Mouse (Mus musculus) thymus, postnatal 0 days (tissue): Measurements from ENCODE around the gene Tars2. TPM values are rescaled to one million over a fixed set of nuclear protein-coding genes. Genes with fewer than 3 reads are reported as not detected.

Experiments
- DNase-seq: peaks from one replicate; pipeline ENCODE4 v3.0.0-alpha.2; 2015; ENCODE audit warnings: low spot score
- polyA plus RNA-seq: library from polyadenylated mRNA; unstranded; fragments of >200 nt; fragmentation: Nextera tagmentation; extraction: Ambion mirVana; gene quantifications from 2 replicates; pipeline ENCODE4 v1.2.1, GENCODE M21; 2015

The Tars2 gene
- polyA plus RNA-seq, 1 experiment from 2014 or later = 43.1 TPM

DNA sequence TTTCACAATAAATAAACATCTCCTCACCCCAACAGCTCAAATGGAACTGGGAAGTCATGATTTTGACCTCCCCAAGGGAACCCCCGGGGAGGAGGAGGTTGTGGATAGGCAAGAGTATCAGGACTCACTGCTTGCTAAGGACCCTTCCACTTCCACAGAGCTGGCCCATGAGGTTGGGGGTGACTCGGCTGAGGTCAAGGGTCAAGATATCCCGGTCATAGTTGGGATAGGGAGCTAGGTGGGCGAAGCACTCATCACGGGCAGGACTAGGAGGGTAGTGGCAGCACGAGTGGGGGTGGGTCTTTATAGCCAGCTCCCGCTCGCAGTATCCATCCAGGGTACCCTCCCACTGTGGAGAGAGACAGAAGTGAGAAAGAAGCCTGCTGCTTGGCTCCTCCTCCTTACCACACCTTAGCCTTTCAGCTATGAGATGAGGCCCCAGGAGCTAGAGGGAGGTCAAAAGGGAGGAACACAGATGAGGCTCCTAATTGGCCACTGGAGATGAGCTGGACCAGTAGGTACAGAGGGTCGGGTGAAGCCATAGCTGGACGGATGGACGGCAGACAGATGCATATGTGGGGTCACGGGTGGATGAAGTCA, 24.8 kb downstream of the Tars2 start:
- no peak for DNase-seq

DNA sequence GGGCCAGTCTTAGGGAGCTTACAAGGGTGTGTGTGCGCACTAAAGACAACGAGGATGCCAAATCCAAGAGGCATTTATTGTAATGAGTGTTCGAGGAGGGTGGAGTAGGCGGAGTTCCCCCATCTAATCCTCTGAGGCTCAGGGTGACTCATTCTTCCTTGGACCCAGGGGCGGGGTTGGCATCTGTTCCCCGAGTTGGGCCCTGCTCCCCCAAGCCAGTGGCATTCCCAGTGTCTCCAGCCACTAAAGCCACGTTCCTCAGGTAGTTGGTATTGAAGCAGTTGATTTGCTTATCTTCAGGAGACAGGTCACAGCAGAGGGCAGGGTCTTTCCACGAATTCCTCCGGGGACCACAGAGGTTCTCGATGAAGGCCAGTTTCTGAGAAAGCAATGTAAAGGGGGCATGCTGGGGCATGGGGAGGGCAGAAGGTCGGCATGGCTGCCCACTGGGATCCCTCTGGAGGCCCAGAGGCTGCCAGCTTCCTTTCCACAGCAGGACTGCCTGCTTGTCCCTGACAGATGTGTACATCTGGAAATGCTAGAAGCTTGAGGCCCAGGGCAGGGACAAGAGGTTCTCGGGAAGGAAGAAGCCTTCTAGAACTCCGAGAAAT, 25.8 kb downstream of the Tars2 start:
- no peak for DNase-seq

DNA sequence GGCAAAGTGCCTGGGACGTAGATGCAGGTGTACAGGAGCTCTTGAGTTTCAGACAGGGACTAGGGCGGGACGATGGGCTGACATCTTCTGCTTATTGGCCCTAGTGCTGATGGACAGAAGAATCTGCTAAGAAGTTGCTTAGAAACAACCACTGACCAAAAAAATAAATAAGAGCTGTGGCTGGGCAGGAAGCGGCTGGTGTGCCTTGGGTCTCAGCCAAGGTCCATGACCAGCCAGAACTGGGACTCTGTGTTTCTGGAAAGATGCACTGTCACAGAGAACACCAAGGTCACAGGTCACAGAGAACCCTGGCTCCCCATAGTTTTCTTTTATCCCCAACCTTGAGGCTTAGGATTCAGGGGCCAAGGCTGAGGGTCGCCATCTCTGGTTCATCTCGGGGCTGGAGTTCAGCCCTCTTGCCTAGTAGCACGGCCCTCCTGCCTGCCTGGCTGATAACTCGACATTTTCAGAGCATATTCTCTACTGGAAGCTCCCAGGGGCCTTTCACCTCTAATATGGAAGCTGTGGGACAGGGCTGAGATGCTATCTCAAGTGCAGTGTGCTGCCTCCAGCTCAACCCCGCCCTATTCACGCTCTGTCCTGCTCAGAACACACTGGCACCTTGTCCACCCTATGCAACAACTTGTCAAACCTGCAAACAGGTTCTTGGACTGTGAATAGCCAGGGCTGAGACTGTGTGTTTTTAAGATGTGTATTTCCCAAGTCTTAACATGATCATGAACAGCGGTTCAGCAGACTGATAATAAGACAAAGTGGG, 27.1 kb downstream of the Tars2 start:
- no peak for DNase-seq

DNA sequence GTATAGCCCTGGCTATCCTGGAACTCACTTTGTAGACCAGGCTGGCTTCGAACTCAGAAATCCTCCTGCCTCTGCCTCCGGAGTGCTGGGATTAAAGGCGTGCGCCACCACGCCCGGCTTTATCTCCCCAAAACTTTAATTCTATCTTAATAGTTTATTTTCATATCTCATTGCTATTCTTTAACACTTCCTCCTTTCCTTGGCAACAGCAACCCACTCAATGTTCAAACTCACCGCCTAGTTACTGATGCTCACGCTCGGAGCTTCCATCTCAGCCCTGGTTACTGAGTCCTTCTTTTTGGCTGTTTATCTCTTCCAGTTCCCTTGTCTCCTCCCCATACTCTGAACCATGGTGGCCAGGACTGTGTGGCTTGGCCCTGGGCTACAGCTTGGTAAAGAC, 27.7 kb downstream of the Tars2 start:
- DNase-seq = no peak

DNA sequence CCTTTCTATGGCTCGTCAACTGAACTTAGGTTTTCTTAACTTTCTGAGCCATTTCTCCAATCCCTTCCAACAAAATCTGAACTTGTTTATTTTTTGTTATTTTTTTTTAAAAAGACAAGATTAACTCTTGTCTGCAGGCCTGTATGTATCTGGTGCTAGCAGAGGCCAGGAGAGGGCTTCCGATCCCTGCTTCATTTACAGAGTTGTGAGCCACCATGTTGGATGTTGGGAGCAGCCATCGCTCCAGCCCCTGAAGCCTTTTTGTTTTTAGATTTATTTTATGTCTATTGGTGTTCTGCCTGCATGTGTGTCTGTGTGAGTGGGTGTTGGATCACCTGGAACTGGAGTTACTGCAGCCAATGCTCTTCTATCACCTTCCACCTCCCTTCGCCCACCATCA, 28.2 kb downstream of the Tars2 start:
- DNase-seq = no peak

DNA sequence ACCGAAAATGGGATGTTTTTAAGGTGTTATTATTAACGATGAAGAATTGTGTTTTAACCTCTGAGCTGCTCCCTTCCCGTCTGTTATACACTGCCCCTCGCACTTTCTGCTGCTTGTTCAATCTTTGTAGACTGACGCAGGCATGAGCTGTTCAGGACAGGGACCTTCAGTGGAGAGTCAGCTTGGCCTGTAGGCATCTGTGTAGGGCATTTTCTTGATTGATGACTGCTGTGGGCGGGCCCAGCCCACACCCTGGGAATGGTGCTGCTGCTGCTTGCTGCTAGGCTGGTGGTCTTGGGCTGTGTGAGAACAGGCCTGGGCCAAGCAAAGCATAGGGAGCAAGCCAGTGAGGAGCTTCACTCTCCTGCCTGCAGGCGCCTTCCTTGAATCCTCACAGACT, 29.6 kb downstream of the Tars2 start:
- no peak for DNase-seq

DNA sequence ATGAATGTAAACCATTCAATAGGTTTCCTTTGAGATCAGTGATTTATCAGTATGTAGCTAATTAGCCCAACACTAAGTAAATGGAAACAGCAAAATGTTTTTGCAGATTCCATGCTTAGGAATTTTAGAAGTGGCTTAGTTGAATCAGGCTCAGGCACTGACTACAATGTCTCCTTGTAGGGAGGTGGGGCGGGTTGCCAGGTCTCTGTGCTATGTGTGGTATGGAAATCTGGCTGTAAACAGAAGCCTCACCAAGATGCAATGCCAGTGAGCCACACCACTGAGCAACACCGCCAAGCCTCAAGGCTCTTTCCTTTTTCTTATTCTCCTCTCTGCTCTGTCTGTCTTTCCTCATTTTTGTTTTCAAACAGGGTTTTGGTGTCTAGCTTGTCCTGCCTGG, 31.1 kb downstream of the Tars2 start:
- DNase-seq = no peak

DNA sequence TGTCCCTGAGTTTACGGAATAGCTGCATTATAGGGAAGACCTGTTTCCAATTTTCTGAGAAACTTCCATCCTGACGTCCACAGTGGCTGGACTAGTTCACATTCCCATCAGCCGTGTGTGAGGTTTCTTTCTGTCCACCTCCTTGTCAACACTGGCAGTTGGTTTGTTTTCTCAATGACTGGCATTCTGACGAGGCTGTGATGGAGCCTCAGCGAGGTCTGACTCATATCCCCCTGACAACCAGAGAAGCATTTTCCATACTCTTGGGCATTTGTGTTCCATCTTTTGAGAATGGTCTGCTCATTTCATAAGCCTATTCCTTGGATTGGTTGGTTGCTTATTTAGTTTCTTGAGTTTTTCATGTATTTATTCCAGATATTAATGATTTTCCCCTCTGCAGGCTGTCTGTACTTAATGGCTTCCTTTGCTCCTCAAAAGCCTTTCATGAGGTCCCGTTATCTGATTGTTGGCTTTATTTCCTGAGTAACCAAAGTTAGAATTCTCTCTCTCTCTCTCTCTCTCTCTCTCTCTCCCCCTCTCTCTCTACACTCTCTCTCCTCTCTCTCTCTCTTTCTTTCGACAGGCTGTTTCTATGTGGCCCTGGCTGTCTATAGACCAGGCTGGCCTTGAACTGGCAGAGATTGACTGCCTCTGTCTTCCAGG, 33.2 kb downstream of the Tars2 start:
- no peak for DNase-seq

DNA sequence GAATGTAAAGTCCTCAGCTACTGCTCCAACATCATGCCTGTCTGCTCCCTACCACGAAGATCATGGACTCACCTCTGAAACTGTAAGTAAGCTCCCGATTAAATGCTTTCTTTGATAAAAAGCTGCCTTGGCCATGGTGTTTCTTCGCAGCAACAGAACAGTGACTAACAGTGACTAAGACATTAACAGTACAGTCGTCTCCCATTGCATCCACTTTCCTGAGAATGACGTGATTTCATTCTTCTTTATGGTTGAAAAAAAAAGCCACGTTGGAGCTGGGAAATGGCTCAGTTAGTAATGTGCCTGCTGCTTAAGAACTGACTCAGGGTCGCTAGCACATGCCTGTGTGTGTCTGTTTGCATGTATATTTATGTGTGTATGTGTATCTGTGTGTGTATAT, 34.1 kb downstream of the Tars2 start:
- no peak for DNase-seq

DNA sequence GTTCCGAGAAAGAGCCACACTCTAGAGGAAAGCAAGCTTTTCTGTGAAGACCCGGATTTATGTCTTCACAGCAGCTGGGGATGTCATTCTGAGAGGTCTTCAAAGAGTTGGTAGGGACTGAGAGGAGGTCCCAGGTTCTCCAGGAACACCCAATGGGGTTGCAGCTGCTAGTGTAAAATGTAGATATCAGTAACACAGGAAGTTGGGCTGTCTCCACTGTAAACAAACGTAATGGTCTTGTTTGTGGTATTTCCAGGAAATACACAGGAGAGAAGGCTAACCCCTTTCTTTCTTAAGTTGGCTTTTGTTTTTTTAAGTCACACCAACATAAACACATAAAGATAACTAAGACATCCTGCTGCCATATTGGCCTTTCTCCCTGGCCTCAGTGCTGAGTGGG, 37.6 kb downstream of the Tars2 start:
- DNase-seq = peak; percentile 78

DNA sequence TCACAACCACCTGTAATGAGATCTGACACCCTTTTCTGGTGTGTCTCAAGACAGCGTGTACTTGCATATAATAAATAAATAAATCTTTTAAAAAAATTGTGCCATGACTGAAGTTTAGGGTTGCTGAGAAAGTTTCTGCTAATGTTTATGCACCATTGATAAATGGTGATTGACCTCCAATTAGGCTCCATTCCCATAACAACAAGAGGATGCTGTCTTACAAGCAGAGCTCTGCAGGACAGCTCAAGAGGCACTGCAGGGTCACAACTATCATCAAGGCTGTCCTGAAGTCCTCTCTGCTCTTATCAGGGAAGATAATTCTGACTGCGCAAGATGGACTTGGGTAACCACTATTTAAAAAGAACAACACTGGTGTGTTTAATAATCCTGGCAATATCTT, 41.9 kb downstream of the Tars2 start:
- no peak for DNase-seq

DNA sequence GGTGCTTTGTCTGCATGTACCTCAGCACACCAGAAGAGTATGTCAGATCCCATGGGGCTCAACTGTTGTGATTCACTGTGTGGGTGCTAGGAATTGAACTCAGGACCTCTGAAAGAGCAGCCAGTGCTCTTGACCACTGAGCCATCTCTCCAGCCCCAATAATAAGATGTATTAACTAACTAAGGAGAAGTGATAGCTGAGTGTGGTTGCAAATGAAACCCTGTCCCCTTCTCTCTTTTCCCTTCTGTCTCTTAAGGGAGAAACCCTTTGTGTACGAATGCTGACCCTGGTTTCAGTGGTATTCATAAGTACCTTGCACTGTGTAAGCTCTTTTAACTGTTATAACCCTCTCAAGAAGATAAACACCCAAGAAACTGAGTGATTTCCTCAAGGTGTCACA, 43.9 kb downstream of the Tars2 start:
- no peak for DNase-seq

DNA sequence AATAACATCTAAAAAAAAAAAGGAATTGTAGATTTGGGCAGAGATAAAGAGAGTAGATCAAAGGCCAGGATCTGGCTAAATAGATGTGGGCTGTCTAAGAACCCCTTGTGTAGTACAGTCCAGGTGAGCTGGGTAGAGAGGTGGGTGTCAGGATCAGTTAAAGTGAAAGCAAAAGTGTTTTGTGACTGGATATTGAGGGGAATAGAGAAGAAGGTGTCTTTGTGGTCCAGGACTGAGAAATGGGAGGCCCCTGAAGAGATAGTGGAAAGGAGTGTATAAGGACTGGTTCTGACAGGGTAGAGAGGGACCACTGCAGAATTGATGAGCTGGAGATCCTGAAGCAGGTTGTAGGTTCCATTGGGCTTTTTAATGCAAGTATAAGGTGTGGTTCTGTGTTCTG, 50.0 kb downstream of the Tars2 start:
- DNase-seq = no peak

DNA sequence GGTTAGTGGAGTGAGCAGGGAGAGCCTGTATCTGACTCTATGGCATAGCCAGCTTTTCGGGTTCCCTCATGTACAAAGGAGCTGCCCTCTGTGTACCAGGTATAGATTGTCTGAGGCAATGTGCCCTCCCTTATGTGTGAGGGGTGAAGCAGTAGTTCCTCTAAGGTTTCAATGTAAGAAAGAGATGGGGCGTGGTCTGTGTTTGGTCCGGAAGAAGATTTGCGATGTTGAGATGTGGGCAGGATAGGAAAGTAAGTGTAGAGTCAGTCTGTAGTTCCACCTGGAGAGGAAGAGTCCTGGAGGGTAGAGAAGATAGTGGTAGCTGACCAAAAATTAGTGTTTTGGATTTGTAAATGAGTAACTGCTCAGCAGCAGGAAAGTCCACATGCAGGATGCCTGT, 51.0 kb downstream of the Tars2 start:
- DNase-seq = peak; percentile 33

DNA sequence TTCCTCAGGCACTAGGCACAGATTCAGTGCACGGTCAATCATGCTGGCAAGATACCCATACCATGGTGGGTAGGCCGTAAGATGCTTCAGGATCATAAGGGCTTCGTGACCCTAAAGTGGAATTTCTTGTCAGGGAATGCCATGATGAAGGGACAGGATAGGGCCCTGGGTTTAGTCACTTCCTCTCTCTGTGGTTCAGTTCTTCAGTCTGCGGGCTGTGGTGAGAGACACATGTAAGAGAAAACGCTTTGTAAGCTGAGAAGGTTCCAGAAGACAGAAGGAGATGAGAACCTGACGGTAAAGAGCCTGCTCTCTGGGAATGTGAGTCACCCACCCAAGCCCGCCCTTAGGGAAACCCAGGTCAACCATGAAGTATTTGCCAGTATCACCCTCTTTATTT, 52.5 kb downstream of the Tars2 start:
- peak; percentile 66 for DNase-seq

DNA sequence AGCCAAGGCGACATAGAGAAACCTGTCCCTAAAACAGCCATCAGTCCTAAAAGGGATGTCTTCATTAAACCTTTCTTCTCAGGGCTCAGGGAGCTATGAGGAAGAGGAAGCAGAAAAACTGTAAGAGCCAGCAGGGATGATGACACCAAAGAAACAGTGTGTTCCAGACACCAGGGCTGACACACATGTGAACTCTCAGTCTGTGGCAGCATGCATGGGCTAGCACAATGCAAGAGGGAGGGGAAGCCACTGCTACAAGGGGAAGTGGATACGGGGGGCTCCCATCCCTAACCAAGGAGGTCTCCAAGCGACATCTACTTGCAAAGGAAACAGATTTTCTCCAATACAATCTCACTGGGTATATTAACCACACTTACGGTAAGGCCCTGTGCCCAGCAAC, 53.7 kb downstream of the Tars2 start:
- DNase-seq = no peak

DNA sequence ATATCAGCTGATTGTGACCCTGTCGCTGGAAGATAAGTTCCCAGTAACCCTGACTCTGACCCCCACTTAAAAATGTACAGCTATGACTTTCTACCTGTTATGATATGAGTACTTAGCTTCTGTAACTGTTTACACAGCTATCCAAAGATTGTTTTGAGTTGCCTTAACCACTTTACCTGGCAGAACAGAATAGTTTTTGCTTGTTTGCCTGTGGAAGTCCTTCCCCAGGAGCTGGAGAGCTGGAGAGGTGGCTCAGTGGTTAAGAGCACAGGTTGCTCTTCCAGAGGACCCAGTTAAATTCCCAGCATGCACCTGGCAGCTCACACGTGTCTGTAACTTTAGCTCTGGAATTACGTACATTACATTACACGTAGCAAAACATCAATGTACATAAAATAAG, 55.4 kb downstream of the Tars2 start:
- DNase-seq = no peak

DNA sequence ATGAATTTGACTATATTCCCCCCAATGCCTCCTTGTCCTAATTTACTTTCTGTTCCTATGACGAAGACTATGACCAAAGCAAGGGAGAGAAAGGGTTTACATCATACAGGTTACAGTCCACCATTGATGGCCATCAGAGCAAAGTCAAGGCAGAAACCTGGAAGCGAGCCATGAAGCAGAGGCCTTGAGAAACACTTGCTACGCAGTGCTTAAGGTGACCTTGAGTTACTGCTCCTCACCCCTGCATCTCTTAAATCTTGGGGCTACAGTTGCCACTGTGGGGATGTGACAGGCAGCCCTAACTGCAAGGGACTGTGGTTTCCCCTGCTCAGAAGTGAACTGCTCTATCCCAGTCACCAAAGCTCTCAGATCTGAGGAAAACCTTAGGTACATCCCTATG, 56.7 kb downstream of the Tars2 start:
- no peak for DNase-seq

DNA sequence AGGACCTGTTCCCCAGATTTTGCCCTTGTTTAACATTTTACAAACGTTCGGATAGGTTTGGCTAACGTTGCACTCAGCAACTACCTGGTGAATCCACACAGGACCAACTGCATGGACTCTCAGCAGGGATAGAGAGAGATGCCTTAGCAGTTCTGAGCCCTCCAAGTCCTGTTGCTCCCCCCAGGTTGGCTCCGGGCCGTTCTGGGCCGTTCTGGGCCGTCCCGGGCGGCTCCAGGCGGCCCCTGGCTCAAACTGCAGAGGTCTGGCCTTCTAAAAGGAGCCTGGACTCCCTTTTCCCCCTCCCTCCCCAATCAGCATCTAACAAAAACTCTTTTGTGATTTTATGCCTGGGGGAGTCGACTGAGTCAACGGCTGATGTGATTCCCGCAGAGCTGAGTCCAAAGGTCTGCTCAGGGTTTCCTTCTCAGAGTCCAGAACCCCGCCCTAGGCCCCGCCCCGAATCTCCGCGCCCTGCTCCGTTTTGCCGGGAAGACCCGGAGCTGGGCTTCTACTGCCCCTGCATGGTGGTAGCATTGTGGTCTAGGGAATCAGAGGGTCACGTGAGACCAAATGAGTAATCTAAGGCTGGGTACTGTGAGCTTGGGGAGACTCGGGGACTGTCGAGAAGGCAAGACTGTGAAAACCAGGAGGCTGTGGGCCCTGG, 58.0 kb downstream of the Tars2 start:
- DNase-seq = no peak

DNA sequence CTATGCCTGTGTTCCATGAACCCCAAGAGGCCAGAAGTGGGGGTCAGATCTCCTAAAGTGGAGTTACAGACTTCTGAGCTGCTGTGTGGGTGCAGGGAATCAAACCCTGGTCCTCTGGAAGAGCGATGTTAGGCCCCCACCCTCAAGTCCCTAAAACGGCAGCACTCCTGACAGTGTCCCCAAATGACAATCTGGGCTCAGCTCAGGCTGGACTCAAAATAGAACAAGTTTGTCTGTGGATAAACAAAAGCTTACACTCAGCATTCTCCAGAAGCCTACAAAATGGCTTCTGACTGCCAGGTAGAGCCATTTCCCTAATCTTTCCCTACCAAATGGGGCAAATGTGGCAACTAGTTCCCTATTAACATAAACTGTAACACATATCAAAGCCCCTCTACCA, 58.9 kb downstream of the Tars2 start:
- no peak for DNase-seq

DNA sequence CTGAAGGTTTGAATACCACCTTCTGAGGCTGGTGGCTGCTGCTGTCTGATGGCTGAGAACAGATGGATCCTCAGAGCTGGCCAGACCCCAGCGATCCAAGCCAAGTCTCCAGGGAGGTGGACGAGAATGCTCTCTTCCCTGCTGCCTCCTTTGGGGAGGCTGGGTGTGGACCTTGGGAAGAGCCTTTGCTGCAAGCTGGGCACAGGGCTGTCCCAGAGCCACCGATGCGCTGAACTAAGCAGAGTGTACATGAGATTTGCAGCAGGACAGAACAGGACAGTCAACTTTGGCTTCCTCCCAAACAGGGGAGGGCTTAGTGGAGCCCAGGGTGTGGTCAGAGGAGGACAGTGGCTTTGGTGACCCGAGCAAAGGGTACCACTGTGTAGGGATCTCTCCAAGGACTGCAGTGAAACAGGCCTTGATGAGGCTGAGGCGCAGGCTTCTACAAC, 59.7 kb downstream of the Tars2 start:
- DNase-seq = no peak

DNA sequence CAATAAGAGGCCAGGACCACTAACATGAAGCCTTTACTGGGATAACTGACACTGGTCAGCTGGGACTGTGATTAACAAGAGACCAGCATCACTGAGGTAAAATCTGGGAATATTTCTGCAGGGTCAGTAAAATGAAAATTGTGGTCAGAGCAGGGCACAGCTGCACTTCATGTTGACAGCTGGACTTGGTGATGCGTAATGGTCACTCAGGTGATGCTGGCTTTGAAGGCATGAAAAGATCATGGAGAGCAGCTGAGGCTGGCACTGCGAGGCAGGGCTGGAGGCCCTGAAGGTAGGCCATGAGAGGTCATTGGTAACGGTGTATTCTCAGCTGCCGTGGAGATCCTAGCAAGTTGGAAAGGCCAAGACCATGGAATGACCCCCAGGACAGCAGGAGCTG, 61.7 kb downstream of the Tars2 start:
- no peak for DNase-seq
